Mouse (Mus musculus) E14TG2a.4 (cell line): Measurements from ENCODE around the gene Utrn.

Experiments
- H3K27me3 ChIP-seq: 2 replicates; pipeline ENCODE4 v1.6.1; 2014; ENCODE audit warnings: low read length, control low read depth; ENCODE audit not compliant: insufficient read depth
- H3K36me3 ChIP-seq: 2 replicates; pipeline ENCODE4 v1.6.1; 2014; ENCODE audit warnings: low read length, control low read depth; ENCODE audit not compliant: insufficient read depth
- H3K4me1 ChIP-seq: replicated peaks from 2 replicates; pipeline ENCODE4 v1.6.1; 2014; ENCODE audit warnings: low read depth, low read length, control low read depth
- H3K4me3 ChIP-seq: replicated peaks from 2 replicates; pipeline ENCODE4 v1.5.1; 2014; ENCODE audit warnings: mild to moderate bottlenecking, low read length
- H3K9me3 ChIP-seq: 2 replicates; pipeline ENCODE4 v1.6.1; 2014; ENCODE audit warnings: low read length, control low read depth
- CTCF ChIP-seq: conservative IDR thresholded peaks from 2 replicates; pipeline ENCODE4 v1.5.1; 2014; ENCODE audit warnings: low read length
- NANOG ChIP-seq: IDR thresholded peaks from 2 replicates; pipeline ENCODE4 v1.6.1; 2014; ENCODE audit warnings: borderline replicate concordance, low read length, mixed read lengths
- POU5F1 ChIP-seq: IDR thresholded peaks from 2 replicates; pipeline ENCODE4 v1.6.1; 2014; ENCODE audit warnings: low read length, borderline replicate concordance

Utrn gene

GRCm38 (mm10) chr10:12807706-12808105 is 61.5 kb downstream of the Utrn start:
- Histone ChIP-seq H3K27me3 (no peaks in the 10 kb centered on the region), H3K4me1 (peaks cover 58% of the 10 kb centered on the region), H3K9me3 (no peaks in the 10 kb centered on the region), H3K36me3 (no peaks in the 10 kb centered on the region), H3K4me3 (no peak overlapping the region)
- TF ChIP-seq NANOG (no peak), POU5F1 (no peak), CTCF (no peak)

GRCm38 (mm10) chr10:12805826-12806225 is 63.3 kb downstream of the Utrn start:
- no peaks in the 10 kb centered on the region for H3K36me3 ChIP-seq
- no peak for TF ChIP-seq NANOG
- no peak for TF ChIP-seq CTCF
- no peak for TF ChIP-seq POU5F1
- peaks cover 42% of the 10 kb centered on the region for H3K4me1 ChIP-seq
- H3K4me3 ChIP-seq = no peak overlapping the region
- H3K27me3 ChIP-seq = no peaks in the 10 kb centered on the region
- H3K9me3 ChIP-seq = no peaks in the 10 kb centered on the region

GRCm38 (mm10) chr10:12803939-12804338 is 65.2 kb downstream of the Utrn start:
- Histone ChIP-seq H3K27me3 (no peaks in the 10 kb centered on the region), H3K36me3 (no peaks in the 10 kb centered on the region), H3K9me3 (no peaks in the 10 kb centered on the region), H3K4me3 (no peak overlapping the region), H3K4me1 (peaks cover 29% of the 10 kb centered on the region)
- TF ChIP-seq POU5F1 = no peak
- no peak for TF ChIP-seq NANOG
- TF ChIP-seq CTCF = no peak

GRCm38 (mm10) chr10:12799416-12799815 is 69.7 kb downstream of the Utrn start:
- peaks cover 41% of the 10 kb centered on the region for H3K4me1 ChIP-seq
- H3K4me3 ChIP-seq = no peak overlapping the region
- no peaks in the 10 kb centered on the region for H3K27me3 ChIP-seq
- no peaks in the 10 kb centered on the region for H3K36me3 ChIP-seq
- no peaks in the 10 kb centered on the region for H3K9me3 ChIP-seq
- TF ChIP-seq POU5F1 = no peak
- no peak for TF ChIP-seq NANOG

- TF ChIP-seq NANOG (no peak), CTCF (no peak), POU5F1 (no peak)
- H3K4me1 ChIP-seq = peaks cover 47% of the 10 kb centered on the region
- H3K27me3 ChIP-seq = no peaks in the 10 kb centered on the region
Observed at GRCm38 (mm10) chr10:12798248-12798647, 70.9 kb downstream of the Utrn start.

GRCm38 (mm10) chr10:12796510-12796840 is 72.7 kb downstream of the Utrn start:
- Histone ChIP-seq H3K9me3 (no peaks in the 10 kb centered on the region), H3K4me1 (peaks cover 61% of the 10 kb centered on the region), H3K27me3 (no peaks in the 10 kb centered on the region), H3K4me3 (no peak overlapping the region), H3K36me3 (no peaks in the 10 kb centered on the region)
- TF ChIP-seq NANOG (no peak), POU5F1 (no peak), CTCF (no peak)

More at GRCm38 (mm10) chr10:12798248-12798647, 70.9 kb downstream of the Utrn start:
- H3K36me3 ChIP-seq = no peaks in the 10 kb centered on the region
- H3K4me3 ChIP-seq = no peak overlapping the region
- no peaks in the 10 kb centered on the region for H3K9me3 ChIP-seq

GRCm38 (mm10) chr10:12795796-12796509 is 73.2 kb downstream of the Utrn start:
- Histone ChIP-seq H3K4me1 (peaks cover 66% of the 10 kb centered on the region), H3K27me3 (no peaks in the 10 kb centered on the region), H3K9me3 (no peaks in the 10 kb centered on the region), H3K36me3 (no peaks in the 10 kb centered on the region), H3K4me3 (no peak overlapping the region)
- no peak for TF ChIP-seq NANOG
- no peak for TF ChIP-seq POU5F1
- no peak for TF ChIP-seq CTCF

- H3K4me1 ChIP-seq = peaks cover 84% of the 10 kb centered on the region
- peak overlapping the region; percentile 2 for H3K4me3 ChIP-seq
- no peaks in the 10 kb centered on the region for H3K36me3 ChIP-seq
- no peaks in the 10 kb centered on the region for H3K9me3 ChIP-seq
- H3K27me3 ChIP-seq = no peaks in the 10 kb centered on the region
- TF ChIP-seq NANOG = peak; percentile 14; the same call in 1 of the 2 replicates
- TF ChIP-seq CTCF = no peak
Observed at GRCm38 (mm10) chr10:12792049-12792448, 77.1 kb downstream of the Utrn start.

- H3K4me3 ChIP-seq = no peak overlapping the region
- H3K9me3 ChIP-seq = no peaks in the 10 kb centered on the region
- TF ChIP-seq POU5F1 (no peak), NANOG (no peak), CTCF (no peak)
- no peaks in the 10 kb centered on the region for H3K27me3 ChIP-seq
- H3K4me1 ChIP-seq = peaks cover 84% of the 10 kb centered on the region
- no peaks in the 10 kb centered on the region for H3K36me3 ChIP-seq
Observed at GRCm38 (mm10) chr10:12790881-12791280, 78.3 kb downstream of the Utrn start.
